Mouse (Mus musculus): ENCODE data around the gene Bicc1. TPM values are rescaled to one million over a fixed set of nuclear protein-coding genes. Genes with fewer than 3 reads are reported as not detected.

Bicc1 gene
- polyA plus RNA-seq, 1 experiment from 2014 or later = 19.1 TPM

GRCm38 (mm10) chr10:71171414-71171813 is 11.9 kb upstream of the Bicc1 start:
- no peak overlapping the region for H3K4me2 ChIP-seq (ENCODE audit: low read depth, low read length)
- no peak overlapping the region for H3K4me3 ChIP-seq (ENCODE audit: low read length)
- H3K4me1 ChIP-seq (replicated peaks; ENCODE audit: control insufficient read depth, insufficient read depth, low read length) = no peaks in the 10 kb centered on the region
- ATAC-seq (ENCODE audit: low read depth) = no peak
- H3K9me3 ChIP-seq (ENCODE audit: control insufficient read depth, low read length) = peaks cover 2% of the 10 kb centered on the region; the same call in 1 of the 2 replicates
- no peaks in the 10 kb centered on the region for H3K27me3 ChIP-seq (ENCODE audit: control insufficient read depth, insufficient read depth, low read depth, low read length)
- no peaks in the 10 kb centered on the region for H3K36me3 ChIP-seq (ENCODE audit: control insufficient read depth, insufficient read depth, low read length)
- no peak overlapping the region for H3K27ac ChIP-seq (ENCODE audit: low read length)
- no peak overlapping the region for H3K9ac ChIP-seq (ENCODE audit: low read length)
- 94% methylated on average over 1 of the region's 1 CpGs for WGBS

GRCm38 (mm10) chr10:71170771-71171170 is 11.3 kb upstream of the Bicc1 start:
- H3K4me2 ChIP-seq (ENCODE audit: low read depth, low read length) = no peak overlapping the region
- no peaks in the 10 kb centered on the region for H3K27me3 ChIP-seq (ENCODE audit: control insufficient read depth, insufficient read depth, low read depth, low read length)
- 62% methylated on average over 5 of the region's 5 CpGs for WGBS
- no peak overlapping the region for H3K4me3 ChIP-seq (ENCODE audit: low read length)
- H3K9ac ChIP-seq (ENCODE audit: low read length) = no peak overlapping the region
- no peak for ATAC-seq (ENCODE audit: low read depth)
- H3K36me3 ChIP-seq (ENCODE audit: control insufficient read depth, insufficient read depth, low read length) = no peaks in the 10 kb centered on the region
- no peak overlapping the region for H3K27ac ChIP-seq (ENCODE audit: low read length)
- H3K9me3 ChIP-seq (ENCODE audit: control insufficient read depth, low read length) = peaks cover 2% of the 10 kb centered on the region; the same call in 1 of the 2 replicates
- H3K4me1 ChIP-seq (replicated peaks; ENCODE audit: control insufficient read depth, insufficient read depth, low read length) = no peaks in the 10 kb centered on the region

GRCm38 (mm10) chr10:71169811-71170210 is 10.3 kb upstream of the Bicc1 start:
- Histone ChIP-seq H3K4me1 (replicated peaks; ENCODE audit: control insufficient read depth, insufficient read depth, low read length) (no peaks in the 10 kb centered on the region), H3K27ac (ENCODE audit: low read length) (no peak overlapping the region), H3K36me3 (ENCODE audit: control insufficient read depth, insufficient read depth, low read length) (no peaks in the 10 kb centered on the region), H3K9me3 (ENCODE audit: control insufficient read depth, low read length) (peaks cover 2% of the 10 kb centered on the region; the same call in 1 of the 2 replicates), H3K9ac (ENCODE audit: low read length) (no peak overlapping the region), H3K4me3 (ENCODE audit: low read length) (no peak overlapping the region), H3K4me2 (ENCODE audit: low read depth, low read length) (no peak overlapping the region), H3K27me3 (ENCODE audit: control insufficient read depth, insufficient read depth, low read depth, low read length) (no peaks in the 10 kb centered on the region)
- no peak for ATAC-seq (ENCODE audit: low read depth)
- 67% methylated on average over 10 of the region's 10 CpGs for WGBS

GRCm38 (mm10) chr10:71169171-71169570 is 9.7 kb upstream of the Bicc1 start:
- no peaks in the 10 kb centered on the region for H3K27me3 ChIP-seq (ENCODE audit: control insufficient read depth, insufficient read depth, low read depth, low read length)
- H3K9me3 ChIP-seq (ENCODE audit: control insufficient read depth, low read length) = peaks cover 2% of the 10 kb centered on the region; the same call in 1 of the 2 replicates
- no peaks in the 10 kb centered on the region for H3K36me3 ChIP-seq (ENCODE audit: control insufficient read depth, insufficient read depth, low read length)
- WGBS = 47% methylated on average over 4 of the region's 4 CpGs
- no peak for ATAC-seq (ENCODE audit: low read depth)
- no peak overlapping the region for H3K9ac ChIP-seq (ENCODE audit: low read length)
- H3K4me3 ChIP-seq (ENCODE audit: low read length) = no peak overlapping the region
- H3K4me2 ChIP-seq (ENCODE audit: low read depth, low read length) = no peak overlapping the region
- no peaks in the 10 kb centered on the region for H3K4me1 ChIP-seq (replicated peaks; ENCODE audit: control insufficient read depth, insufficient read depth, low read length)
- H3K27ac ChIP-seq (ENCODE audit: low read length) = no peak overlapping the region

GRCm38 (mm10) chr10:71160449-71160848 is 949 bp upstream of the Bicc1 start:
- no peak overlapping the region for H3K4me3 ChIP-seq (ENCODE audit: low read length)
- no peaks in the 10 kb centered on the region for H3K9me3 ChIP-seq (ENCODE audit: control insufficient read depth, low read length)
- WGBS = 90% methylated on average over 12 of the region's 12 CpGs
- no peak for ATAC-seq (ENCODE audit: low read depth)
- H3K4me2 ChIP-seq (ENCODE audit: low read depth, low read length) = no peak overlapping the region
- no peak overlapping the region for H3K9ac ChIP-seq (ENCODE audit: low read length)
- no peaks in the 10 kb centered on the region for H3K36me3 ChIP-seq (ENCODE audit: control insufficient read depth, insufficient read depth, low read length)
- peaks cover 7% of the 10 kb centered on the region; the same call in 1 of the 2 replicates for H3K4me1 ChIP-seq (replicated peaks; ENCODE audit: control insufficient read depth, insufficient read depth, low read length)
- no peak overlapping the region for H3K27ac ChIP-seq (ENCODE audit: low read length)
- H3K27me3 ChIP-seq (ENCODE audit: control insufficient read depth, insufficient read depth, low read depth, low read length) = peaks cover 6% of the 10 kb centered on the region

GRCm38 (mm10) chr10:71158940-71159675 is 392 bp downstream of the Bicc1 start:
- ATAC-seq (ENCODE audit: low read depth) = peak; percentile 82
- peak overlapping the region; percentile 71 for H3K27ac ChIP-seq (ENCODE audit: low read length)
- WGBS = under 1% methylated on average over 49 of the region's 65 CpGs

GRCm38 (mm10) chr10:71156569-71156968 is 2.9 kb downstream of the Bicc1 start:
- no peak overlapping the region for H3K27ac ChIP-seq (ENCODE audit: low read length)
- H3K36me3 ChIP-seq (ENCODE audit: control insufficient read depth, insufficient read depth, low read length) = no peaks in the 10 kb centered on the region
- 0 out of 2 replicates have a peak, but pooled peaks cover 2% of the 10 kb centered on the region for H3K9me3 ChIP-seq (ENCODE audit: control insufficient read depth, low read length)
- no peak overlapping the region for H3K4me2 ChIP-seq (ENCODE audit: low read depth, low read length)
- no peak overlapping the region for H3K4me3 ChIP-seq (ENCODE audit: low read length)
- ATAC-seq (ENCODE audit: low read depth) = no peak
- peaks cover 7% of the 10 kb centered on the region; the same call in 1 of the 2 replicates for H3K4me1 ChIP-seq (replicated peaks; ENCODE audit: control insufficient read depth, insufficient read depth, low read length)
- H3K9ac ChIP-seq (ENCODE audit: low read length) = no peak overlapping the region
- H3K27me3 ChIP-seq (ENCODE audit: control insufficient read depth, insufficient read depth, low read depth, low read length) = peaks cover 6% of the 10 kb centered on the region
- WGBS = 74% methylated on average over 5 of the region's 5 CpGs

More at GRCm38 (mm10) chr10:71158940-71159675, 392 bp downstream of the Bicc1 start:
- H3K9ac ChIP-seq (ENCODE audit: low read length) = peak overlapping the region; percentile 83
- H3K27me3 ChIP-seq (ENCODE audit: control insufficient read depth, insufficient read depth, low read depth, low read length) = peaks cover 6% of the 10 kb centered on the region
- H3K4me1 ChIP-seq (replicated peaks; ENCODE audit: control insufficient read depth, insufficient read depth, low read length) = peaks cover 7% of the 10 kb centered on the region; the same call in 1 of the 2 replicates
- no peaks in the 10 kb centered on the region for H3K9me3 ChIP-seq (ENCODE audit: control insufficient read depth, low read length)
- peak overlapping the region; percentile 78 for H3K4me3 ChIP-seq (ENCODE audit: low read length)
- no peaks in the 10 kb centered on the region for H3K36me3 ChIP-seq (ENCODE audit: control insufficient read depth, insufficient read depth, low read length)
- H3K4me2 ChIP-seq (ENCODE audit: low read depth, low read length) = peak overlapping the region; percentile 90

- H3K4me3 ChIP-seq (ENCODE audit: low read length) = no peak overlapping the region
- H3K4me2 ChIP-seq (ENCODE audit: low read depth, low read length) = no peak overlapping the region
- no peak overlapping the region for H3K9ac ChIP-seq (ENCODE audit: low read length)
- H3K27me3 ChIP-seq (ENCODE audit: control insufficient read depth, insufficient read depth, low read depth, low read length) = no peaks in the 10 kb centered on the region
- no peak overlapping the region for H3K27ac ChIP-seq (ENCODE audit: low read length)
- no peak for ATAC-seq (ENCODE audit: low read depth)
- H3K4me1 ChIP-seq (replicated peaks; ENCODE audit: control insufficient read depth, insufficient read depth, low read length) = peaks cover 8% of the 10 kb centered on the region; the same call in 1 of the 2 replicates
- 92% methylated on average over 6 of the region's 6 CpGs for WGBS
- H3K36me3 ChIP-seq (ENCODE audit: control insufficient read depth, insufficient read depth, low read length) = no peaks in the 10 kb centered on the region
- H3K9me3 ChIP-seq (ENCODE audit: control insufficient read depth, low read length) = 0 out of 2 replicates have a peak, but pooled peaks cover 2% of the 10 kb centered on the region
These were observed 5.9 kb downstream of the Bicc1 start for GRCm38 (mm10) chr10:71153610-71154009.

GRCm38 (mm10) chr10:71153138-71153537 is 6.4 kb downstream of the Bicc1 start:
- WGBS = 83% methylated on average over 1 of the region's 1 CpGs
- ATAC-seq (ENCODE audit: low read depth) = no peak

More at GRCm38 (mm10) chr10:71153138-71153537, 6.4 kb downstream of the Bicc1 start:
- Histone ChIP-seq H3K4me3 (ENCODE audit: low read length) (no peak overlapping the region), H3K27me3 (ENCODE audit: control insufficient read depth, insufficient read depth, low read depth, low read length) (no peaks in the 10 kb centered on the region), H3K4me2 (ENCODE audit: low read depth, low read length) (no peak overlapping the region), H3K27ac (ENCODE audit: low read length) (no peak overlapping the region), H3K9me3 (ENCODE audit: control insufficient read depth, low read length) (0 out of 2 replicates have a peak, but pooled peaks cover 2% of the 10 kb centered on the region), H3K9ac (ENCODE audit: low read length) (no peak overlapping the region), H3K36me3 (ENCODE audit: control insufficient read depth, insufficient read depth, low read length) (no peaks in the 10 kb centered on the region), H3K4me1 (replicated peaks; ENCODE audit: control insufficient read depth, insufficient read depth, low read length) (peaks cover 12% of the 10 kb centered on the region)

Data from lung, embryonic 16.5 days (tissue).